Mouse (Mus musculus) heart, postnatal 14 days (tissue): ENCODE data around the gene Parp4. TPM values are rescaled to one million over a fixed set of nuclear protein-coding genes. Genes with fewer than 3 reads are reported as not detected.
A peak's percentile ranks its signal among the peaks of the same experiment; 100 is the strongest.

Experiments
- DNase-seq, 2 experiments: peaks; one replicate each; pipeline ENCODE4 v3.0.0; 2021 to 2022
- intact Hi-C: fragments of 180-260 bp; cut with DNase I; formaldehyde crosslinking; loops from one replicate; pipeline ENCODE4 v1.15.1; 2025
- long read RNA-seq, 2 experiments: library from polyadenylated mRNA; stranded (forward); transcript quantifications; one replicate each; pipeline ENCODE4 v2.0.0; 2021
- total RNA-seq, 2 experiments: library from RNA; stranded (reverse); gene quantifications; 2 replicates each; pipeline ENCODE4 v1.2.3; 2021

The Parp4 gene
- total RNA-seq: 10 to 100 TPM; 26.5 to 26.7 TPM
- long read RNA-seq, experiment 1, partial matches to known transcripts: 1 of 5 reads
- long read RNA-seq, experiment 1, other reads (novel, unspliced or antisense): 4 of 5 reads
- long read RNA-seq, experiment 2, partial matches to known transcripts: 4 of 7 reads
- long read RNA-seq, experiment 2, other reads (novel, unspliced or antisense): 3 of 7 reads

DNA sequence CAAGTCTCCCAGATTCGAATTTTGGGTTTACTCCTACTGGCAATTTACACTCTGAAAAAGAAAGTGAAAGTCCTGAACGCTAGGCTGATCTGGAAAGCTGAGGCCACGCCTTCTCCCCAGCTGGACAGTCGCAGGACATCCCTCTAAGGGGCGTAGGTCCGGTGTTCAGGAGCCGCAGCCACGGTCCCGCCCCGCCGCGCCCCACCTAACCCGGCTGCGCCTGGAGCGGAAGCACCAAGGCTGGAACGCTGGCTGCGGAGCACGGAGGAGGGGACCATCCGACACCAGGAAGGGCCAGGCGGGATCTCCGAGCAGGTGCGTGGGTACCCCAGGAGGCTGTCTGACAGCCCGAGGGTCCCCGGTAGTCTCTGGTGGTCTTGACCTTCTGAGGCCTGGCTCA lies at the start of gene Parp4, which contains the start of gene Cenpj:
Gene Parp4 (plus strand): TSS at position 204 of the 400 bp plus-strand sequence.
Gene Cenpj (minus strand): TSS at position 10 of the 400 bp plus-strand sequence.
- intact Hi-C loops: no loop called here
- DNase-seq: peak; percentile 88 to 91

DNA sequence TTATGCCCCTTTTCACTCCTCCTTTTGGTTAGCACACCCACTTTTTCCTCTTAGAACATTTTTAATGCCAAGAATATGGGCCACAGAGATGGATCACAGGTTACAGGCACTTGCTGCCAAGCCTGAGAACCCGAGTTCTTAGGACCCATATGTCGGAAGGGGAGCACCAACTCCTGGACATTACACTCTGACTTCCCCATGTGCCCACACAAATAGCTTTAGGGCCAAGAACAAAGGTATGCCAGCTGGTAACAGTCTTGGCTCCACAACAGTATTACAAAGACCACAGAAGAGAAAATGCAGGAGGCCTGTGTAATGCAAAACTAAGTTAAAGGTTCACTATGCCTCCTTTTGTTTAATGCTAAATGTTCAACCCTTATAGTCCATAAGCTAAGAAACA lies 44.6 kb upstream of the Parp4 start:
- DNase-seq: no peak
- intact Hi-C loops: no loop called here

DNA sequence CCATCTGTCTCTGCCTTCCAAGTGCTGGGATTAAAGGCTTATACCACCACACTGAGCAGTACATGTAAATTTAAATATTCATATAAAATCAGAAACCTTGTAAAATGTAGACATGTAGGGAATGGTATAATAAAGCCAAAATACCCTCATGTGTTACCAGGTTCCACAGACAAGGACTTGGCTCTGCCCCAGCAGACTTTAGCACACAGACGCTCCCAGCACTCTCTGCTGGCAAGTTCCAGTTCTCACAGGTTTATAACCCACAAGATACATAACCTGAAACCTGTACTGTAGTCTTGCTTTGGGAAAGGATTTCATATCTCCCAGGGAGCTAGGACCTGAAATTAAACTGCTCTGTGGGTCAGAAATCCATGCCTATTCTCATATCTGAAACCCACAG lies 30.5 kb upstream of the Parp4 start:
- intact Hi-C loops: no loop called here
- no peak for DNase-seq

DNA sequence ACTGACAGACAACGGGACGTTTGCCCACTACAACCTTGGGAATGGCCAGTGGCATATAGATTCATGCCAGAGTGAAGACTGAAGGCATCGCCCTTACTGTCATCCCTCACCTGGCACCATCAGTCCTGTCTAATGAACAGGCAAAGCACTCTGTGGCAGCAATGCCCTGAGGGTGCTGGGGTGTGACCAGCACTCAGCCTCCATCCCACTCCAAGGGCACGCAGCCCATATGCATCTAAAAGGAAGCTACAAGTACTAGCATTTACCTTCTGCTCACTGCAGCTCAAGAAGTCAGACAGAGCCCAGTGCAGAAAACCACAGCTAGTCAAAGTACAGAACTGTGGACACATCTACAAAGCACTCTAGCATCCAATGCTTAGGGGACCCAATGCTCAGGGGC lies 29.9 kb upstream of the Parp4 start:
- intact Hi-C loops: no loop called here
- no peak for DNase-seq

DNA sequence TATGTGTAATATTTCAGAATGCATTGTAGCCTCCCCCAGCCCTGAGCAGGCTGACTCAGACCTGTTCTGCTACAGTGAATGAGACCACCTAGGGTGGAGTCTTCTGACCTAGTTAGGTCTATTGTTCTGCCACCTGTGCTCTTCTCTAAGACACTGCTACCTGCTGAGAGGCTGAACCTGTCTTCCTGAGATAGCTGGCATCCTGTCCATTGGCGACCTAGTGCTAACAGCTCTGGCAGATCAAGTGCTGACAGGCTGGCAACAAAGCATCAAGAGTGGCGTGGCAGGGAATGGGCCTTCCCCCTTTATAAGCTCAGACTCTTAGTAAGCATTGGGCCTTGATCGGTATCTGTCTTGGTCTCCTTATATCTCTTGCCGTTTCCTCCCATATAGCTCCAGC lies 24.5 kb upstream of the Parp4 start:
- no peak for DNase-seq
- intact Hi-C loops: no loop called here

DNA sequence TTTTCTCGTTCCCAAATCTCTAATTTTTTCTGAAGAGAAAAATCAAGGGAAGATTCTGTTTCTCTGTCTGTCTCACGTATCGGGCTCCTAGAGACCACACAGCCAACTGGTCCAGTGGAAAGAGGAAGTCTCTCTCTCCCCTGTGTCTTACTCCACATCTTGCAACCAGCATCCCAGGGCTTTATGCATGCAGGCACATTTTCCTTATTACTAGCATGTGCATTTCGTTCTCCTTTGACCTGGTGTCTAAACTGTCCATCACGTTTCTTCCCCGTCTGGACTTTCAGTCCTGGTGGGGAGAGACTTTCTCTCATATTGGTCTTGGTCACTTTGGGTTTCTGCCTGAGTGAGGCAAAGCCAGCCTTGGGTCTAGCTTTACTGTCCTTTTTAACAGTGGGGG lies 22.5 kb upstream of the Parp4 start:
- intact Hi-C loops: no loop called here
- DNase-seq: no peak

DNA sequence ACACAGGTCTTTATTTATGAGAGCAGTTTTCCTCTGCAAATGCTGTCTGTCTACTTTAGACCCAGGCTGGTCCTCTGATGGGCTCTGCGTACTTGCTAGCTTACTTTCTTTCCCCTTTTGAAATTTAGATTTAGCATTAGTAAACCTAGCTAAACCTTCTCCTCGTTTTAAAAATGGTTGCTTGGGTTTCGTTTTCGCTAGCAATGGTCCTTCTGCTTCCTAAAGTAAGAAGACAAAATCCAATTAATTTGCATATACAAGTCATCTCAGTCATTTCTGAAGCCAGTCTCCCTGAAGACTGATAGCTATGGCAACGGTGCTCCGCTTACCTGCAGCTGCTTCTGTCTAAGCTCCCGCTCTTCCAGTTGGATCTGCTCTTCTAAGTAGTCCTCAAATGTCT lies 22.1 kb upstream of the Parp4 start:
- intact Hi-C loops: no loop called here
- no peak for DNase-seq

DNA sequence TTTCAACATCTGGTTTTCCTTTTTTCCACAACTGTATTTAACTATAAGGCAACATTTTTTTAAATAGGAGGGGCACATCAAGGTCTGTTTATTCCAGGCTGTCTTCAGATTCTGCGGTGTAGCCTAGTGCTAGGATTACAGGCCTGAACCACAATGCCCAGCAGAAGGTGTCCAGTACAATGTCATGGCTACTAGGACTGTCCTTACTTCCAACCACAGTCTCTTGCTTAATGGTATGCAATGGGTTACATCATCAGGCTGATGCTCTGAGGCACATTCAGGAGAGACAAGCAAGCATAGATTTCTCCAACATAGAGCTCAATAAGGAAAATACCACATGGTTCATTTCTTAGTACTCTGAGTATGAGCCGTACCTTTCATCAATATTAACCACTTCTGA lies 20.7 kb upstream of the Parp4 start:
- DNase-seq: no peak
- intact Hi-C loops: no loop called here

DNA sequence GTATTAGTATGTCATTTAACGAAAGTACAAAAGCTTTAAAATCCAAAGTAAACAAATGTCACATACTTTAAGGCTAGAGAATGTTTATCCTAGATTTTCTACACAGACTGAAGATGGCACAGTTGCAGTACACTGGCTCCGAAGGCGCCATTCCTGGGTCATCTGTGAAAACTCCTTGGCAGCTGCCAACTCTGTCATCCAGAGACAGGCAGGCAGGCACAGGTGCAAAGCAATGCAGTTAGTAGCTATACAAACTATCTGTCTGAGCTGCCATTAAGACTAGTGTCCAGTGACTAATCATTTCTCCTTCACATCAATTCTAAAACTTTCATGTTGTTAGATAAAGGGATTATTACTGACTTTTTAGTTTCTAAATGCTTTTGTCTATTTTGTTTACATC lies 16.3 kb upstream of the Parp4 start:
- DNase-seq: no peak
- intact Hi-C loops: no loop called here

DNA sequence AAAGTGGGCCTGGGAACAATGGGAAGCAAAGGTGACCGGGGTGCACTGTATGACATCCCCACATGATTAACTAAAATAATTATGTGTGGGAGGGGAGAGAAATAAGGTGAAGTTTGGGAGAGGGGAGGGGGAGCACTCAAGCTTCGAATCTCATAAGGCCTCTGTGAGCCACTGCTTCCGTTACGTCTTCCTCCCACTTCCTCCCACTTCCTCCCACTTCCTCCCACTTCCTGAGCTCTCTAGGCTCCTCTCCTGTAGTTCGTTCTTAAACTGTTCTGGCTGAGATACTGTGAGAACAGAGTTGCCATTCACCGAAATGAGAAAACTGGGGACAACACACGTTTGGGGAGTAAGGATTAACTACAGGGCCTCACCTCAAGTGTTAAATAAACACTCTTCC lies 7.9 kb upstream of the Parp4 start:
- intact Hi-C loops: no loop called here
- DNase-seq: no peak

DNA sequence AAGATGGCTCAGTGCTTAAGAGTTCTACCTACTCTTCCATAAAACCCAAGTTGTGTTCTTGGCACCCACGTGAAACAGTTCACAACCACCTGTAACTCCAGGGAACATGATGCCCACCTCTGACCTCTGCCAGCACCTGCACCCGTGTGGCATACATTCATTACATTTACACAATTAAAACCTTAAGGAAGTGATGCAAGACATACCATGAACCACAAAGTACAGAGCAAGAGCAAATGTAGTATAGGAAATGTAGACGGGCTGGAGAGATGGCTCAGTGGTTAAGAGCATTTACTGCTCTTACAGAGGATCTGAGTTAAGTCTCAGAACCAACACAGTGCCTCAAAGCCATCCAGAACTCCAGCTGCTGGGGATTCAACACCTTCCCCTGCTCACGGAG lies 6.4 kb upstream of the Parp4 start:
- intact Hi-C loops: no loop called here
- no peak for DNase-seq

DNA sequence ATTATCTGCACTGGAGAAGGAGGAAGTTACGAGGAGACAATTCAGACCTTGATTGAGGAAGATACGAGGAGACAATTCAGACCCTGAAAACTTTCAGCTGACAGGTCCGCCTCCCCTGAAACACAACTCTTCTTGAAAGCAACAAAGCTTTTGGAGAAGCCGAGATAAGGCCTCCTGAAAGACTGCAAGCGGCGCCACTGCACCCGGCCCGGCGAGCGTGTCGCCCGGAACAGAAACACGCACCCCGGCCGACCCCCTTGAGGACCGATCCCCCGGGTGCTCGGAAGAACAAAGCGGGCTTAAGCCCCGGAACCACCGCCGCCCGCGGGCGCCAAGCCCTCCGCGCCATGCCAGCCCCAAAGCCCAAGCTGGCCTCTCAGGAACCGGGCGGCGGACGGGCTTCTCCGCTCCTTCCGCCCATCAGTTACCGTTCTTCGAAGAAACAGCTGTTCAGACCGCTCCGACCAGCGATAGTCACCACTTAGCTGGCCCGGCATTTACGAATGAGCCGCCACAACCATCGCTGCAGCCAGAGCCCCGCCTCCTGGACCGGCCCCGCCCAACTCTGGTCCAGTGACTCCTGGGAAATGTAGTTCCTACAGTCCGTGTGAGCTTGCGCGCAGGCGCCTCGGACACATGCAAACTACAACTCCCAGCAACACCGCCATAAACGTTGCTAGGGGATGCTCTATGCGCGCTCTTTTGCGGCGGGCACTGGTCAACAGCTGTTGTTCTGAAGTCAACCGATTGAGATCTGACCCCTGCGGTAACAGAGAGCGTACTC lies 3.9 kb upstream of the Parp4 start:
- intact Hi-C loops: no loop called here
- peak; percentile 95 for DNase-seq

DNA sequence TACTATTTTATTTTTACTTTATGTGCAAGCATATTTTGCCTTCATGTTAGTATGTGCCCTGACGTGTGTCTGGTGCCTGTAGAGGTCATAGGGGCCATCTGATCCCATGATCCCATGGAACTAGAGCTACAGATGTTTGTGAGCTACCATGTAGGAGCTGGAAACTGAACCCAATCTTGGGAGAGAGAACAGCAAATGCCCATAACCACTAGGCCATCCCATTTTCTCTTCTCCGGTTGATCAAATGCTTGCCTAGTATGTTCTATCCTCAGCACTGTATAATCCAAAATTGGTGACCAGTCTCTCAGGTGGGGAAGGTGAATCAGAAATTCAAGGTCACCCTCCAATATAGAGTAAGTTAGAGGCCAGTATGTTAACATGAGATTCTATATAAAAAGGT lies 2.9 kb upstream of the Parp4 start:
- intact Hi-C loops: no loop called here

DNA sequence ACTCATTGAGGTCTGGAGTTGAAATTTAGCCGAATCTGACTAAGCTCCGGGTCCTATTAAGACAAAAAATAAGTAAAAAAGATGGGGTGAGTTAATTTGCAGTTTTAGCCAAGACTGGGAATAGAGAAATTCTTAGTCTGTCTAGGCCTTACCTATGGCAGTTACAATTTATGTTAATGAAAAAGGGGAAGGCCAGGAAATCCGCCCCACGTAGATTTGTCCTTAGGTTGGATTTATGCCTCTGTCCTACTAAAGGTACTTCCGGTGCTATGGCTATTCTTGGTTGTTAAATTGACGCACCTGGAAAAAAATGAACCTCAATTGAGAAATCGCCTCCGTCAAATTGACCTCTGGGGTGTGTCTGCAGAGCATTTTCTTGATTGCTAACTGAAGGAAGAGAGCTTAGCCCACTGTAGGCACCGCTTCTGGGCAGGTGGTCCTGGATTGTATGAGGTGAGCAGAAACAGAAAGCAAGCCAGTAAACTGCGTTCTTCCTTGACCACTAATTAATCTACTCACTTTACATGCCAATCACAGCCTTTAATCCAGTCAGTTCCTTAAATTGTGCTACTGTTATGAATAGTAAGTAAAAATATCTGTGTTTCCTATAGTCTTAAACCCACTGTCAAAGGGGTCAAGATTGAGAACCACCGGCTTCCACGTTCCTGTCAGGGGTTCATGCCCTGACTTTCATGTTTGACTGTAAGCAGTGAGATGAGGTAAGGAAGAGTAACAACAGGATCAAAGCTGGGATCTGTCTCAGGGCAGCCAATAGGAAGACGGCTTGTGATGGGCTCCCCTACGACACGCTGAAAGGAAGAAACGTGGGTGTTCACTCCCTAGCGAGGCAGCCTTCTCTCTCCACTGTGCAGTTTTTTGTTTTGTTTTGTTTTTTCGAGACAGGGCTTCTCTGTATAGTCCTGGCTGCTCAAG lies 816 bp downstream of the Parp4 start:
- DNase-seq: no peak
- intact Hi-C loops: no loop called here

More for the DNA sequence above, 2.9 kb upstream of the Parp4 start:
- no peak for DNase-seq

DNA sequence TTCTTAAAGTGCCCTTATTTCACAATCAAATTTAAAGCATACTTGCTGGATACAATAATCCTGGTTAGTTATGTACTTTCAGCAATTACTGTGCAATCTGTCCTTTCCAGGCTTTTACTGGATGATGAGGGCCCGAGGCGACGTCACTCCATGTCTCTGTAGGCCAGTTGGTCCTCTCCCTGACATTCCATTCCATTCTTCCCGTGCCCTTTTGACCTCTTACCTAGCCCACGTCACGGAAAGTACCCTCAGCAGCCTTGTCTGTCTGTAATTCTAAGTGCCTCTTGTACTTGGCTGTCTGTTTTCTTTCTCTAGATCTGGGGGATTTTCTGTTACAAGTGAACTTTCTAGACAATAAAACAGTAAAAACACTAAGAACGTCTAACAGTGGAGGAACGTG lies 3.6 kb downstream of the Parp4 start:
- no peak for DNase-seq
- intact Hi-C loops: no loop called here

DNA sequence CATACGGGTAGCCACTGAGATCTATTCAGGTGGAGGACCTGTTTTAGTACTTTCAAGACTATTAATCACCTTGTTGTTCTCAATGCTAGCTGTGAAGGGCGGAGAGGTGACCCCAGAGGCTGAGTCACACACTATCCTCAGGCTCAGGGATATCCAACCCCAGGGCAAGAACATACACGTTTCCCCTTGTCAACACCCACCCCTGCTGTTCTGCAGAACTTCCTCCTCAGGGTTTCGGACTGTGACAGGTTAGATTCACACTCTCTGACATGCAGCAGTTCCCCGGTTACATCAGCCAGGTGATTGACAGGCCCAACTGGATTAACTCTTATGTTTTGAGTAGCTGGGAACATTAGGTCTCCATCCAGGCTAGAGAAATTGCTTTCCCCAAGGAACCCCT lies 5.7 kb downstream of the Parp4 start:
- DNase-seq: no peak
- intact Hi-C loops: no loop called here

DNA sequence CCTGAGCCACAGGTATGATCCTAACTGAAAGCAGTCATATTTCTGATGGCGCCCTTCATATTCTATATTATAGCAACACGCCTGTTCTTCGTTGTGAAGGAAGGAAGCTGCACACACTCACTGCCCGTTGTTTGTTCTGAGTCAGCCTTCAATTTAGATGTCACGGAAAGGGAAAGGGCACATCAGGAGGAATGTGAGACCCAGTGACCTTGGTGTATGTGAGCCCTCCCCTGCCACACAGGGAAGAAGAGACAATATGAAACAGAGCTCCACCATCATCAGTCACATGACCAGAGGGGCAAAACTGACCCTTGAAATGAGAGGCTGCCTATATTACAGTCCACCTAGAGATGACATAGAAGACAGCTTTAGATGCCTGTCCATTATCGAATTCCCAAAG lies 6.9 kb downstream of the Parp4 start:
- intact Hi-C loops: no loop called here
- DNase-seq: no peak

DNA sequence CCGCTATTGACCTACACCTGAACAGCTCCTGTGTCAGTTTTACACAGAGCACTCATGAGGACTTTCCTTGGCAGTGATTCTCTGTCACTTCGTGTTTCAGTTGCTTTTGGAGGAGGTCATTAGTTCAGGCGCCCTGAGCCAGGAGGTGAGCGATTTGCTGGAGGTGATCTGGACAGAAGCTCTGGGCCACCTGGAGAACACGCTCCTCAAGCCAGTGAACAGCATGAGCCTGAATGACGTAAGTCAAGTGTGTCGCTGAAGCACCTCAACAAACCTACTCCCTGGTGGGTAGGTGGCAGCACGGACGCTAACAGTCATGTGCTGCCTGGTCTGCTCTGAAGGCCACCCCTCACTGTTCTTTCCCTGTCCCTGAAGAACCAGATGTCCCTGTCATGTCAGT lies 16.8 kb downstream of the Parp4 start:
- intact Hi-C loops: no loop called here

DNA sequence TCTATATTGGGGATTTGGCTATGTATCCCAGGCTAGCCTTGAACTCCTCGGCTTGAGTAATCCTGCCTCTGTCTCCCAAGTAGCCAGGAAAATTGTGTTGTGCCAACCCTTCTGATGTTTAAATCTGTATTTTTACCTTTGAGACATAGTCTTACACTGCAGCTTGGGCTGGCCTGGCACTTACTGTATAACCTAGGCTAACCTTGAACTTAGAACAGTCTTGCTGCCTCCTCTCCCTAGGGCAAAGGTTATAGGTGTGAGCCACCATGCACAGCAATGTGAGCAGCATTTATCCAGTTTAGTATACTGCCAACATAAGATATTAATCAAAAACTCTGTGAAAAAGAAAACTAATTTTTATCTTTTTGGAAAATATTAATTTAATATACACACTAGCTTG lies 19.4 kb downstream of the Parp4 start:
- DNase-seq: no peak
- intact Hi-C loops: no loop called here

More for the DNA sequence above, 16.8 kb downstream of the Parp4 start:
- DNase-seq: no peak

DNA sequence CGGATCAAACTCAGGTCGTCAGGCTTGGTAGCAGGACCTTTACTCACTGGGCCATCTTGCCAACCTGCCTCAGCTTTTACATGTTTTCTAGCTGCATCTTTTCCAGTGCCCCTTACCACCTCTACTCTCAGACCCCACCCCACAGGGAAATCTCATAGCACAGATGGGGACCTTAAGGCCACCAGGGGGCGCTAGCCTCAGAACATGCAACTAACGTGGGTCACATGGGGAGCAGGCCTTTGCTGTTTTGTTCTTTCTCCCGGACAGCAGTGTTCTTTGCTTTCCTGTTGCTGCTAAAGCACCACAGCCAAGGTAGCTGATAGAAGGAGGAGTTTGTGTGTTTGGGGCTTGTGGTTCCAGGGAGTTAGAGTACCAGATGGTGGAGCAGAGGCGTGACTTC lies 23.3 kb downstream of the Parp4 start:
- DNase-seq: peak; percentile 53 to 58
- intact Hi-C loops: no loop called here

DNA sequence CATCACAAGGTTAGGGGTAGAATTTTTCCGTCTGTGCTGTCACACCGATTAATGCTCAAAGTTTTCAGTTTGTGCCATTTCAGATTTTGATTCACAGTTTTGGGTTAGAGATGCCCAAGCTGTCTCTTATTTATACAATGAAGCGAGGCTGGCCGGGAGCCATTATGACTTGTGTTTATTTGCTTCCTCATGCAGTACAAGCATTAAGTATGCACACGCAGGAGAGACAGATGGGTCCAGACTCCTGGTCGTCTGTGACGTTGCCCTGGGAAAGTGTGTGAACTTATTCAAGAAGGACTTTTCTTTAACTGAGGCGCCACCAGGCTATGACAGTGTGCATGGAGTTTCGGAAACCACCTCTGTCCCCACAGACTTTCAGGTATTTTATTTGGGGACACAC lies 26.6 kb downstream of the Parp4 start:
- intact Hi-C loops: no loop called here

More for the DNA sequence above, 26.6 kb downstream of the Parp4 start:
- no peak for DNase-seq
